Mouse (Mus musculus): ENCODE results near the gene Tmem59. TPM values are rescaled to one million over a fixed set of nuclear protein-coding genes. Genes with fewer than 3 reads are reported as not detected.

The Tmem59 gene
- total and polyA plus RNA-seq, 2 experiments, result 287 to 393 TPM

- Histone ChIP-seq H3K4me1 (ENCODE audit: control insufficient read depth, insufficient read depth, low read length) (no peaks in the 10 kb centered on the region), H3K9ac (ENCODE audit: low read depth, low read length) (no peak overlapping the region), H3K79me2 (ENCODE audit: control insufficient read depth, insufficient read depth, low read length) (no peaks in the 10 kb centered on the region), H3K27ac (replicated peaks; ENCODE audit: insufficient read depth, low read depth, low read length) (no peak overlapping the region), H3K36me3 (ENCODE audit: control insufficient read depth, insufficient read depth, low read length) (peaks cover 72% of the 10 kb centered on the region), H3K27me3 (ENCODE audit: control insufficient read depth, insufficient read depth, low read length) (no peaks in the 10 kb centered on the region), H3K4me3 (ENCODE audit: insufficient read depth, low read depth, low read length) (no peak overlapping the region)
- WGBS, result 91% methylated on average over 5 of the region's 5 CpGs
- TF ChIP-seq CTCF (IDR thresholded peaks at IDR 0.05; ENCODE audit: low read depth, low read length) (no peak), POLR2A (IDR thresholded peaks at IDR 0.05; ENCODE audit: extremely low read depth, insufficient read depth, low read length) (no peak)
- DNase-seq (ENCODE audit: extremely low read depth, low read depth, low spot score), result no peak
These were observed 19.9 kb downstream of the Tmem59 start for GRCm38 (mm10) chr4:107198072-107198471.

- Histone ChIP-seq H3K9ac (ENCODE audit: low read depth, low read length) (no peak overlapping the region), H3K4me3 (ENCODE audit: insufficient read depth, low read depth, low read length) (no peak overlapping the region), H3K79me2 (ENCODE audit: control insufficient read depth, insufficient read depth, low read length) (no peaks in the 10 kb centered on the region), H3K27me3 (ENCODE audit: control insufficient read depth, insufficient read depth, low read length) (no peaks in the 10 kb centered on the region), H3K4me1 (ENCODE audit: control insufficient read depth, insufficient read depth, low read length) (no peaks in the 10 kb centered on the region), H3K27ac (replicated peaks; ENCODE audit: insufficient read depth, low read depth, low read length) (no peak overlapping the region), H3K36me3 (ENCODE audit: control insufficient read depth, insufficient read depth, low read length) (peaks cover 60% of the 10 kb centered on the region)
- no peak for TF ChIP-seq POLR2A (IDR thresholded peaks at IDR 0.05; ENCODE audit: extremely low read depth, insufficient read depth, low read length)
- no peak for TF ChIP-seq CTCF (IDR thresholded peaks at IDR 0.05; ENCODE audit: low read depth, low read length)
- WGBS, result 96% methylated on average over 3 of the region's 3 CpGs
- DNase-seq (ENCODE audit: extremely low read depth, low read depth, low spot score), result no peak
These were observed 23.6 kb downstream of the Tmem59 start for GRCm38 (mm10) chr4:107201779-107202178.

- TF ChIP-seq CTCF (IDR thresholded peaks at IDR 0.05; ENCODE audit: low read depth, low read length) (no peak), POLR2A (IDR thresholded peaks at IDR 0.05; ENCODE audit: extremely low read depth, insufficient read depth, low read length) (no peak)
- DNase-seq (ENCODE audit: extremely low read depth, low read depth, low spot score), result no peak
These were observed 24.8 kb downstream of the Tmem59 start for GRCm38 (mm10) chr4:107203001-107203400.

GRCm38 (mm10) chr4:107207016-107207415, 28.8 kb downstream of the Tmem59 start:
- Histone ChIP-seq H3K79me2 (ENCODE audit: control insufficient read depth, insufficient read depth, low read length) (no peaks in the 10 kb centered on the region), H3K27ac (replicated peaks; ENCODE audit: insufficient read depth, low read depth, low read length) (no peak overlapping the region), H3K27me3 (ENCODE audit: control insufficient read depth, insufficient read depth, low read length) (no peaks in the 10 kb centered on the region), H3K9ac (ENCODE audit: low read depth, low read length) (no peak overlapping the region), H3K4me3 (ENCODE audit: insufficient read depth, low read depth, low read length) (no peak overlapping the region), H3K36me3 (ENCODE audit: control insufficient read depth, insufficient read depth, low read length) (peaks cover 19% of the 10 kb centered on the region), H3K4me1 (ENCODE audit: control insufficient read depth, insufficient read depth, low read length) (no peaks in the 10 kb centered on the region)
- TF ChIP-seq CTCF (IDR thresholded peaks at IDR 0.05; ENCODE audit: low read depth, low read length), result no peak
- no peak for TF ChIP-seq POLR2A (IDR thresholded peaks at IDR 0.05; ENCODE audit: extremely low read depth, insufficient read depth, low read length)
- 95% methylated on average over 2 of the region's 2 CpGs for WGBS
- no peak for DNase-seq (ENCODE audit: extremely low read depth, low read depth, low spot score)

More at GRCm38 (mm10) chr4:107203001-107203400, 24.8 kb downstream of the Tmem59 start:
- WGBS, result 73% methylated on average over 7 of the region's 7 CpGs
- H3K4me1 ChIP-seq (ENCODE audit: control insufficient read depth, insufficient read depth, low read length), result no peaks in the 10 kb centered on the region
- no peaks in the 10 kb centered on the region for H3K79me2 ChIP-seq (ENCODE audit: control insufficient read depth, insufficient read depth, low read length)
- H3K27ac ChIP-seq (replicated peaks; ENCODE audit: insufficient read depth, low read depth, low read length), result no peak overlapping the region
- H3K27me3 ChIP-seq (ENCODE audit: control insufficient read depth, insufficient read depth, low read length), result no peaks in the 10 kb centered on the region
- H3K9ac ChIP-seq (ENCODE audit: low read depth, low read length), result no peak overlapping the region
- H3K36me3 ChIP-seq (ENCODE audit: control insufficient read depth, insufficient read depth, low read length), result peaks cover 51% of the 10 kb centered on the region
- no peak overlapping the region for H3K4me3 ChIP-seq (ENCODE audit: insufficient read depth, low read depth, low read length)

- 94% methylated on average over 3 of the region's 3 CpGs for WGBS
- no peak for DNase-seq (ENCODE audit: extremely low read depth, low read depth, low spot score)
- Histone ChIP-seq H3K4me3 (ENCODE audit: insufficient read depth, low read depth, low read length) (no peak within 1 kb of the TSS), H3K27ac (replicated peaks; ENCODE audit: insufficient read depth, low read depth, low read length) (no peak within 1 kb of the TSS), H3K36me3 (ENCODE audit: control insufficient read depth, insufficient read depth, low read length) (peaks cover 8% of the 10 kb centered on the region), H3K79me2 (ENCODE audit: control insufficient read depth, insufficient read depth, low read length) (no peaks in the 10 kb centered on the region), H3K9ac (ENCODE audit: low read depth, low read length) (no peak within 1 kb of the TSS), H3K4me1 (ENCODE audit: control insufficient read depth, insufficient read depth, low read length) (no peaks in the 10 kb centered on the region), H3K27me3 (ENCODE audit: control insufficient read depth, insufficient read depth, low read length) (no peaks in the 10 kb centered on the region)
- no peak for TF ChIP-seq POLR2A (IDR thresholded peaks at IDR 0.05; ENCODE audit: extremely low read depth, insufficient read depth, low read length)
- no peak for TF ChIP-seq CTCF (IDR thresholded peaks at IDR 0.05; ENCODE audit: low read depth, low read length)
These were observed 30.7 kb downstream of the Tmem59 start, which contains the start of gene Ldlrad1 for GRCm38 (mm10) chr4:107208880-107209279. Ldlrad1 (plus strand) TSS chr4:107209180.

- TF ChIP-seq POLR2A (IDR thresholded peaks at IDR 0.05; ENCODE audit: extremely low read depth, insufficient read depth, low read length) (no peak), CTCF (IDR thresholded peaks at IDR 0.05; ENCODE audit: low read depth, low read length) (no peak)
- H3K9ac ChIP-seq (ENCODE audit: low read depth, low read length), result no peak overlapping the region
- no peak overlapping the region for H3K27ac ChIP-seq (replicated peaks; ENCODE audit: insufficient read depth, low read depth, low read length)
- H3K79me2 ChIP-seq (ENCODE audit: control insufficient read depth, insufficient read depth, low read length), result no peaks in the 10 kb centered on the region
- H3K4me1 ChIP-seq (ENCODE audit: control insufficient read depth, insufficient read depth, low read length), result no peaks in the 10 kb centered on the region
- no peak overlapping the region for H3K4me3 ChIP-seq (ENCODE audit: insufficient read depth, low read depth, low read length)
- H3K27me3 ChIP-seq (ENCODE audit: control insufficient read depth, insufficient read depth, low read length), result no peaks in the 10 kb centered on the region
- no peaks in the 10 kb centered on the region for H3K36me3 ChIP-seq (ENCODE audit: control insufficient read depth, insufficient read depth, low read length)
- WGBS, result 29% methylated on average over 5 of the region's 5 CpGs
- no peak for DNase-seq (ENCODE audit: extremely low read depth, low read depth, low spot score)
These were observed 32.4 kb downstream of the Tmem59 start for GRCm38 (mm10) chr4:107210483-107211097.
